Mouse (Mus musculus) spleen, adult 2 months (tissue): Measurements from ENCODE around the gene Bid. TPM values are rescaled to one million over a fixed set of nuclear protein-coding genes. Genes with fewer than 3 reads are reported as not detected.
"Not testable (repeated sequence)": the region's sequence is repeated elsewhere in the genome, so short reads cannot be mapped to it uniquely, and the experiment has no call there.

ENCODE experiments used
- DNase-seq, 2 experiments: peaks; one replicate each; pipeline versions ENCODE4 v3.0.0 to v3.0.0-alpha.2; 2012 to 2021; ENCODE audit warnings: low spot score in 2 of 2, low read depth in 1 of 2
- H3K27ac ChIP-seq: fragments of 200-500 bp; 2 replicates; pipeline ENCODE4 v1.5.1; 2012; ENCODE audit warnings: low read length, inconsistent platforms; ENCODE audit not compliant: insufficient read depth
- H3K27me3 ChIP-seq: fragments of 200-500 bp; 2 replicates; pipeline ENCODE4 v1.6.1; 2012; ENCODE audit warnings: mild to moderate bottlenecking, moderate library complexity, low read length, inconsistent platforms; ENCODE audit not compliant: control insufficient read depth, insufficient read depth
- H3K36me3 ChIP-seq: fragments of 200-500 bp; 2 replicates; pipeline ENCODE4 v1.6.1; 2012; ENCODE audit warnings: mild to moderate bottlenecking, low read length, inconsistent platforms; ENCODE audit not compliant: control insufficient read depth, insufficient read depth
- H3K4me1 ChIP-seq: fragments of 200-500 bp; 2 replicates; pipeline ENCODE4 v1.6.1; 2011; ENCODE audit warnings: inconsistent platforms; ENCODE audit not compliant: control insufficient read depth, insufficient read depth, insufficient read length
- H3K4me3 ChIP-seq: fragments of 200-500 bp; 2 replicates; pipeline ENCODE4 v1.5.1; 2011; ENCODE audit warnings: mild to moderate bottlenecking, inconsistent platforms; ENCODE audit not compliant: insufficient read depth, insufficient read length; ENCODE audit errors: extremely low read depth
- CTCF ChIP-seq: fragments of 200-500 bp; IDR thresholded peaks from 2 replicates; pipeline ENCODE4 v1.5.1; 2011; ENCODE audit warnings: mild to moderate bottlenecking, inconsistent platforms; ENCODE audit not compliant: insufficient read depth, insufficient read length, insufficient replicate concordance; ENCODE audit errors: extremely low read depth
- POLR2A ChIP-seq: fragments of 200-500 bp; IDR thresholded peaks from 2 replicates; pipeline ENCODE4 v1.6.1; 2011; ENCODE audit warnings: low read depth, low read length, inconsistent platforms
- WGBS: fragments of 180-500 bp; shearing (Covaris S2); methylation state at CpG from one replicate; pipeline ENCODE4 v1.1.7; 2018; 5-methylcytosine and 5-hydroxymethylcytosine counted together
- polyA plus RNA-seq: library from polyadenylated mRNA; depleted of rRNA; stranded (reverse); fragments of >200 nt; gene quantifications from 2 replicates; pipeline ENCODE4 v1.2.3, GENCODE M21; 2012

Gene Bid
- polyA plus RNA-seq, 1 experiment = 23.6 TPM

GRCm38 (mm10) chr6:120913783-120914182, 2.9 kb downstream of the Bid start:
- whole genome bisulfite sequencing = 57% methylated on average over 8 of the region's 8 CpGs
- no peaks in the 10 kb centered on the region for H3K36me3 ChIP-seq
- no peaks in the 10 kb centered on the region for H3K27me3 ChIP-seq
- peak overlapping the region; percentile 61 for H3K27ac ChIP-seq
- H3K4me3 ChIP-seq = no peak overlapping the region
- peaks cover 30% of the 10 kb centered on the region; the same call in 1 of the 2 replicates for H3K4me1 ChIP-seq
- TF ChIP-seq POLR2A (no peak), CTCF (no peak)
- DNase-seq = peak in 1 of 2 experiments; percentile 20

GRCm38 (mm10) chr6:120912931-120913330, 3.7 kb downstream of the Bid start:
- no peaks in the 10 kb centered on the region for H3K27me3 ChIP-seq
- H3K4me3 ChIP-seq = no peak overlapping the region
- peaks cover 30% of the 10 kb centered on the region; the same call in 1 of the 2 replicates for H3K4me1 ChIP-seq
- H3K36me3 ChIP-seq = no peaks in the 10 kb centered on the region
- TF ChIP-seq CTCF (no peak), POLR2A (no peak)
- WGBS = 58% methylated on average over 2 of the region's 2 CpGs
- no peak overlapping the region for H3K27ac ChIP-seq
- no peak for DNase-seq

- no peaks in the 10 kb centered on the region for H3K27me3 ChIP-seq
- 55% methylated on average over 13 of the region's 13 CpGs for WGBS
- peaks cover 30% of the 10 kb centered on the region; the same call in 1 of the 2 replicates for H3K4me1 ChIP-seq
- peaks cover 3% of the 10 kb centered on the region; the same call in 1 of the 2 replicates for H3K36me3 ChIP-seq
- no peak overlapping the region for H3K4me3 ChIP-seq
- TF ChIP-seq CTCF (no peak), POLR2A (no peak)
- DNase-seq = no peak
- H3K27ac ChIP-seq = no peak overlapping the region
Observed at GRCm38 (mm10) chr6:120911213-120912007, 5.2 kb downstream of the Bid start.

- DNase-seq = no peak
- TF ChIP-seq POLR2A (no peak), CTCF (no peak)
- H3K4me3 ChIP-seq = no peak overlapping the region
- peaks cover 20% of the 10 kb centered on the region; the same call in 1 of the 2 replicates for H3K4me1 ChIP-seq
- H3K27ac ChIP-seq = no peak overlapping the region
- peaks cover 6% of the 10 kb centered on the region for H3K36me3 ChIP-seq
- 86% methylated on average over 3 of the region's 3 CpGs for WGBS
- H3K27me3 ChIP-seq = no peaks in the 10 kb centered on the region
Observed at GRCm38 (mm10) chr6:120909501-120909900, 7.2 kb downstream of the Bid start.

GRCm38 (mm10) chr6:120907876-120908597, 8.6 kb downstream of the Bid start:
- not testable (repeated sequence) for H3K27me3 ChIP-seq, H3K4me3 ChIP-seq, H3K36me3 ChIP-seq, H3K4me1 ChIP-seq, H3K27ac ChIP-seq, DNase-seq
- 81% methylated on average over 10 of the region's 10 CpGs for WGBS

GRCm38 (mm10) chr6:120906521-120906920, 10.1 kb downstream of the Bid start:
- 89% methylated on average over 6 of the region's 6 CpGs for WGBS

More at GRCm38 (mm10) chr6:120906521-120906920, 10.1 kb downstream of the Bid start:
- H3K36me3 ChIP-seq = peaks cover 6% of the 10 kb centered on the region
- no peaks in the 10 kb centered on the region for H3K27me3 ChIP-seq
- no peak overlapping the region for H3K27ac ChIP-seq
- H3K4me3 ChIP-seq = no peak overlapping the region
- peaks cover 8% of the 10 kb centered on the region; the same call in 1 of the 2 replicates for H3K4me1 ChIP-seq
- DNase-seq = no peak
- TF ChIP-seq CTCF (no peak), POLR2A (no peak)
